Mouse (Mus musculus) cortical plate, adult 2 months (tissue): ENCODE results near the gene Psg26. TPM values are rescaled to one million over a fixed set of nuclear protein-coding genes. Genes with fewer than 3 reads are reported as not detected.
"Not testable (repeated sequence)": the region's sequence is repeated elsewhere in the genome, so short reads cannot be mapped to it uniquely, and the experiment has no call there.

Experiments
- H3K27ac ChIP-seq: fragments of 200-500 bp; 2 replicates; pipeline ENCODE4 v1.5.1; 2012; ENCODE audit warnings: low read length, control low read depth, inconsistent platforms; ENCODE audit not compliant: insufficient read depth
- H3K4me1 ChIP-seq: fragments of 200-500 bp; 2 replicates; pipeline ENCODE4 v1.6.1; 2011; ENCODE audit warnings: low read length; ENCODE audit not compliant: control insufficient read depth, insufficient read depth
- H3K4me3 ChIP-seq: fragments of 200-500 bp; 2 replicates; pipeline ENCODE4 v1.5.1; 2011; ENCODE audit warnings: mild to moderate bottlenecking, low read length, control low read depth; ENCODE audit not compliant: insufficient read depth
- CTCF ChIP-seq: fragments of 200-500 bp; IDR thresholded peaks from 2 replicates; pipeline ENCODE4 v1.5.1; 2011; ENCODE audit warnings: mild to moderate bottlenecking, control low read depth, low read length; ENCODE audit not compliant: insufficient read depth; ENCODE audit errors: extremely low read depth
- POLR2A ChIP-seq: fragments of 200-500 bp; IDR thresholded peaks from 2 replicates; pipeline ENCODE4 v1.6.1; 2011; ENCODE audit warnings: mild to moderate bottlenecking, low read length, control low read depth; ENCODE audit not compliant: insufficient read depth; ENCODE audit errors: extremely low read depth
- polyA plus RNA-seq: library from polyadenylated mRNA; depleted of rRNA; stranded (reverse); fragments of >200 nt; gene quantifications from 2 replicates; pipeline ENCODE4 v1.2.3, GENCODE M21; 2012; rRNA removed

Psg26 gene
- not detected in 2 replicates for polyA plus RNA-seq

- H3K27ac ChIP-seq: no peak within 1 kb of the TSS
- H3K4me3 ChIP-seq: no peak within 1 kb of the TSS
- no peaks in the 10 kb centered on the region for H3K4me1 ChIP-seq
- TF ChIP-seq POLR2A: no peak
- TF ChIP-seq CTCF: no peak
These were observed at the start of gene Psg26 for GRCm38 (mm10) chr7:18484077-18484476. TSS of gene Psg26 (minus strand) at chr7:18484177.

- H3K4me1 ChIP-seq: no peaks in the 10 kb centered on the region
- H3K4me3 ChIP-seq: no peak overlapping the region
- no peak for TF ChIP-seq POLR2A
- TF ChIP-seq CTCF: no peak
- no peak overlapping the region for H3K27ac ChIP-seq
These were observed 49.4 kb upstream of the Psg26 start for GRCm38 (mm10) chr7:18533420-18533819.

DNA sequence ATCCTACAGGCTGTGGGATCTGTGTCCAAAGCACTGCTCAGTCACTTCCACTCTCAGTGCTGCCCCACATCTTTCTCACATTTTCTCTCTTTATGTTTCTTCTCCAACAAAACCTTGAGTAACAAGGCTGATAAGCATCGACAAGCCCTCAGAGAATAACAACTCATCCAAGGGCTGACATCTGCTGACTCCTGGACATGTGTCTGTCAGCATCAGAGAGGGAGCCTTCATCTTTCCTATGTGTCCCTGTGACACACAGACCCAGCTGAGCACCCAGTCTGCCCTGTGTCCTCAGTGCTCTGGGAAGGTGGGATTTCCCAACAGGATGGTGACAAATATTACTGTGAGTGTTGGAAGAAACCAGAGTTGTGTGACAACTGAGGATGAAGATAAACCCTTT is 48.2 kb upstream of the Psg26 start, which contains the start of gene Psg25:
Gene Psg25, minus strand, starts transcription at position 101 of the 400 bp plus-strand sequence.
- TF ChIP-seq POLR2A: no peak
- TF ChIP-seq CTCF: no peak
- H3K27ac ChIP-seq: no peak within 1 kb of the TSS
- no peaks in the 10 kb centered on the region for H3K4me1 ChIP-seq
- H3K4me3 ChIP-seq: no peak within 1 kb of the TSS

DNA sequence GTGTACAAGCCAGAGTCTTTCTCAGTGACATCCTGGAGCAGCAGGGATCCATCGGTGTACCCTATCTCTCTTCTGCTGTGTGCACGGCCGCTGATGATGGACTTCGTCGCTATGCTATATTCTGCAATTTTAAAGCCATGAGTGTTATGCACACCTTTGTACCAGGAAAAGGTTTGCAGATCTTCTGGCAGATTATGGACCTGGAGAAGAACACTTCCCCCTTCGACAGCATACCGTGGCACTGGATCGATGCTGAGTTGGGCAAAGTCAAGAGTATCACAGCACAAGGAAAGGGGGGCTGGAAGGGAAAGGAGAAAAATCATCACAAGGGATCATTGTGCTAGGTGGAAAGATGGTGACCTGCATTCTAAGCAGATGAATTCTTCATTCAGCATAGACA is 40.7 kb upstream of the Psg26 start:
- Histone ChIP-seq H3K27ac (no peak overlapping the region), H3K4me3 (no peak overlapping the region), H3K4me1 (no peaks in the 10 kb centered on the region)
- TF ChIP-seq CTCF: no peak
- TF ChIP-seq POLR2A: no peak

GRCm38 (mm10) chr7:18512848-18513247 is 28.9 kb upstream of the Psg26 start:
- H3K4me1 ChIP-seq: not testable (repeated sequence)

DNA sequence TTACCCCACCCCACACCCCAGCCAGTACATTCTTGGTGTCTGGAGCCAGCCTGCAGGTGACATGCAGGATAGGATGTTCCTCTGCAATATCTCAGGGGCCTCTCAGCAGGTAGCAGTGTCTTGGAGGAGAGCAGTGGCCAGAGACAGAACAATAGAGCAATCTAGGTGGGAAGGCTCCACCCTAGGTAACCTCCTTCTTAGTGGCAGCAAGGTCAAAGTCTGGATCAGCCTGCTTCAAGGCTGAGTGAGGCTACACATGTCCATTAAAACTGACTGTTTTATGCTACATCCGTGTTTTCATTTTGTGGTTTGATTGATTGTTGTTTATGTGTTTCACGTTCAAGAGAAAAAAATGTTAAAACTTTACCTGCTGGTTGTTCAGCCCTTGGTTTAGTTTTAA is 28.4 kb upstream of the Psg26 start:
- not testable (repeated sequence) for H3K4me1 ChIP-seq, H3K27ac ChIP-seq, H3K4me3 ChIP-seq

More at GRCm38 (mm10) chr7:18512848-18513247, 28.9 kb upstream of the Psg26 start:
- not testable (repeated sequence) for H3K27ac ChIP-seq, H3K4me3 ChIP-seq

- H3K27ac ChIP-seq: no peak overlapping the region
- H3K4me3 ChIP-seq: no peak overlapping the region
- H3K4me1 ChIP-seq: no peaks in the 10 kb centered on the region
- TF ChIP-seq POLR2A: no peak
- no peak for TF ChIP-seq CTCF
These were observed 27.5 kb upstream of the Psg26 start for GRCm38 (mm10) chr7:18511479-18511878.

DNA sequence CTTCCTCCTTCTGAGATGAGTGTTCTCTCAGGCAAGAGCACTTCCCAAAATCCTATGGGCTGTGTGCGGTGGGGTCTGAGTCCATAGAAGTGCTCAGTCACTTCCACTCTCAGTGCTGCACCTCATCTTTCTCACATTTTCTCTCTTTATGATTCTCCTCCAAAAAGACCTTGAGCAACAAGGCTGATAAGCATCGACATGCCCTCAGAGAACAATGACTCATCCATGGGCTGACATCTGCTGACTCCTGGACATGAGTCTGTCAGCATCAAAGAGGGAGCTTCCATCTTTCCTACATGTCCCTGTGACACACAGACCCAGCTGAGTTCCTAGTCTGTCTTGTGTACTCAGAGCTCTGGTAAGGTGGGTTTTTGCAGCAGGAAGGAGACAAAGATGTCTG is 52.0 kb downstream of the Psg26 start, which contains the start of gene Psg28:
Gene Psg28, minus strand, starts transcription at position 101 of the 400 bp plus-strand sequence.
- H3K4me1 ChIP-seq, H3K27ac ChIP-seq, H3K4me3 ChIP-seq: not testable (repeated sequence)

Other genes with a start within 250 kb of the Psg26 start
- gene Mill1, start 238.8 kb downstream of the Psg26 start, polyA plus RNA-seq: not detected in 2 replicates
- not detected in 2 replicates for gene Psg18, start 129.2 kb downstream of the Psg26 start, polyA plus RNA-seq
- gene Psg28, start 52.1 kb downstream of the Psg26 start, polyA plus RNA-seq: not detected in 2 replicates
- not detected in 2 replicates for gene Psg25, start 48.1 kb upstream of the Psg26 start, polyA plus RNA-seq
- gene Psg27, start 83.1 kb upstream of the Psg26 start, polyA plus RNA-seq: not detected in 2 replicates
- gene Psg23, start 132.3 kb upstream of the Psg26 start, polyA plus RNA-seq: not detected in 2 replicates
- gene Psg21, start 172.5 kb upstream of the Psg26 start, polyA plus RNA-seq: not detected in 2 replicates
- not detected in 2 replicates for gene Psg20, start 202.0 kb upstream of the Psg26 start, polyA plus RNA-seq
- gene Psg22, start 233.9 kb upstream of the Psg26 start, polyA plus RNA-seq: not detected in 2 replicates